Mouse (Mus musculus): ENCODE results near the gene Rab33b. TPM values are rescaled to one million over a fixed set of nuclear protein-coding genes. Genes with fewer than 3 reads are reported as not detected.
A peak's percentile ranks its signal among the peaks of the same experiment; 100 is the strongest.
"Not testable (repeated sequence)": the region's sequence is repeated elsewhere in the genome, so short reads cannot be mapped to it uniquely, and the experiment has no call there.

Rab33b gene
- 10 to 100 TPM in 2 of 4 experiments, 1 to 10 TPM in 2; 9.7 to 10.2 (median 10.0) TPM for total RNA-seq (2022)

GRCm38 (mm10) chr3:51483741-51484359, at the start of gene Rab33b:
TSS of gene Rab33b (plus strand) at chr3:51483920.
- DNase-seq (ENCODE audit: low spot score): peak; percentile 94

- not testable (repeated sequence) for DNase-seq (ENCODE audit: low spot score)
Observed at GRCm38 (mm10) chr3:51434364-51434763, 49.4 kb upstream of the Rab33b start.

- DNase-seq (ENCODE audit: low spot score): no peak
Observed at GRCm38 (mm10) chr3:51434871-51435595, 48.7 kb upstream of the Rab33b start.

- no peak for DNase-seq (ENCODE audit: low spot score)
Observed at GRCm38 (mm10) chr3:51468530-51468929, 15.2 kb upstream of the Rab33b start.

DNA sequence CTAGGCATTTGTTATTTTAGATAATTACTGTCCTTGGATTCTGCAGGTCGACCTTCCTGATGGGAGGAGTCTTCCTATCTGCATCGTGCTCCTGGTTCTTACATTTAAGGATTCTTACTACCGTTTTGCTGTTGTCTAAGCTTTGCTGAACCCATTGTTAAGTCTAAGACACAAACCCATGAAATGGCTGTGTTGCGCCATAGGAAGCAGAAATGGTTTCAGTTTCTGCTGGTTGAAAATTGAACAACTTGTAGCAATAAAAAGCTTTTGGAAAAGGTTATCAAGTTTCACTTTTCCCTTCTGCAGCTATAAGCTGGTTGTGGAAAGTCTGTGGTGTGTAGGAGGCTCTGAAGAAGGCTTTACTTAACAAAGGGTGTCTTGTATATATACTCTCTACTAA, 8.0 kb upstream of the Rab33b start:
- no peak for DNase-seq (ENCODE audit: low spot score)

DNA sequence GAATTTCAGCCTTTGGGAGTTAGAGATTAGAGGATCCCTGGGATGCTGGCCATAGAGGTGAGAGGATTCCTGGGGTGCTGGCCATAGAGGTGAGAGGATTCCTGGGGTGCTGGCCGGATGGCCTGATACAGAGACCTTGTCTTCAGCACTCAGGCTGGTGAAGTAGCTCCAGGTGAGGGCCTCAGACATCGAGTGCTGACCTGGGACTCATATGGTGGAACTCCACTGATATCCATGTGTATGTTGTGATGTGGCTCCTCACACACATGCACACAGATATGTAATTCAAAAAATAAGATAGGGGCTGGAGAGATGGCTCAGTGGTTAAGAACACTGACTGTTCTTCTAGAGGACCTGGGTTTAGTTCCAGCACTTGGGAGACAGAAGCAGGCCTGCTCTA, 3.8 kb upstream of the Rab33b start:
- no peak for DNase-seq (ENCODE audit: low spot score)

DNA sequence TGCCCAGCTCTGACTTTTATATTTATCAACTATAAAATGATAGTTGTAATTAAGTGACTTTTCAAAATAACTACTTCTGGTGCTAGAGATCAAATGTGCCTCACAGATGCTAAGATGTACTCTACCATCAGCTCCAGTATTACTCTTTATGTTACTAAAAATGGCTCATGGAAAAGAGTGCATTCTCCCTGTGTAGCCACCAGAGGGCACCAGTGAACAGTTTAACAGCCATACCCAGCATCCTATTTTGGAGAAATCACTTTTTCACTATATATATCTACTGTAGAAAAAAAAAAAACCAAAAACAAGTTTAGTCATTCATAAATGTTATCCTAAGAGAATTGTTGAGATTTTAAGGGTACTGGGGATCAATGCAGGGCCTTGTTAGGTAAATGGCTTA, 2.7 kb upstream of the Rab33b start:
- peak; percentile 33 for DNase-seq (ENCODE audit: low spot score)

GRCm38 (mm10) chr3:51481881-51482280, 1.8 kb upstream of the Rab33b start:
- DNase-seq (ENCODE audit: low spot score): no peak

- DNase-seq (ENCODE audit: low spot score): no peak
Observed at GRCm38 (mm10) chr3:51482781-51483180, 939 bp upstream of the Rab33b start.

DNA sequence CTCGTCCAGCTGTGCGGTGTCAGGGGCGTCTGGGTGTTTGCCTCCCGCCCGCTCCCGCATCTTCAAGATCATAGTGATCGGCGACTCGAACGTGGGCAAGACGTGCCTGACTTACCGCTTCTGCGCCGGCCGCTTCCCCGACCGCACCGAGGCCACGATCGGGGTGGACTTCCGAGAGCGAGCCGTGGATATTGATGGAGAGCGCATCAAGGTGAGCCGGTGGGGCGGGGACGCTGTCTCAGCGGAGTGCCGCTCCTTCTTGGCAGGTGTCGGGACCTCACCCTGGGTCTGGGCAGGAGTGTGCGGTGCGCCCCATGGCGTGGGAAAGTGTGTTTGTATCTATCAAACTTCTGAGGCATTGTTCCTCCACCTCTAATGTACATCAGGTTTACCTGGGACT, 650 bp downstream of the Rab33b start:
- no peak for DNase-seq (ENCODE audit: low spot score)

GRCm38 (mm10) chr3:51485347-51485746, 1.6 kb downstream of the Rab33b start:
- no peak for DNase-seq (ENCODE audit: low spot score)

DNA sequence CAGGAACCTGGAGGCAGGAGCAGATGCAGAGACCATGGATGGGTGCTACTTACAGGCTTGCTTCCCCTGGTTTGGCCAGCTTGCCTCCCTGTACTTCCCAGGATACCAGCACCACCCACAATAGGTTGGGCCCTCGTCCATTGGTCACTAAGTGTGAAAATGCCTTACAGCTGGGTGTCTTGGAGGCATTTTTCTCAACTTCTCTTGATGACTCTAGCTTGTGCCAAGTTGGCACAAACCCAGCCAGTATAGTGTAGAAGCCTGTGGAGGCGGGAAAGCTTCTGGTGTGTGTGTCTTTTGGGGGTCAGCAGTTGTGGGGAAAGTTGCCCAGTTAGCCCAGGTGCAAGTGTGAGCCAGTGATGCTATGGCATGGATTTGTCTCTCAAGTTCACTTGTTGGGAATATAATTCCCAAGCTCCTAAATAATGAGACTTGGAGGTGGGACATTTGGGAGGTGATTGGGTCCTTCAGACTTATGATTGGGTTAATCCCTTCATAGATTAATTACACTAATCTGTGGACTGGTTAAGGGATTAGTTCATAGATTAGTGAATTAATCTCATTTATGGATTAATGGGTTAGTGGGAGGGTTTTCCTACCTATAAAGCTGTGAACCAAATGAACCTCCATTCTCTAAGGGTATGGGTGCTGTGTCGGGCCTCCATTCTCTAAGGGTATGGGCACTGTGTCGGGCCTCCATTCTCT, 2.9 kb downstream of the Rab33b start:
- no peak for DNase-seq (ENCODE audit: low spot score)

DNA sequence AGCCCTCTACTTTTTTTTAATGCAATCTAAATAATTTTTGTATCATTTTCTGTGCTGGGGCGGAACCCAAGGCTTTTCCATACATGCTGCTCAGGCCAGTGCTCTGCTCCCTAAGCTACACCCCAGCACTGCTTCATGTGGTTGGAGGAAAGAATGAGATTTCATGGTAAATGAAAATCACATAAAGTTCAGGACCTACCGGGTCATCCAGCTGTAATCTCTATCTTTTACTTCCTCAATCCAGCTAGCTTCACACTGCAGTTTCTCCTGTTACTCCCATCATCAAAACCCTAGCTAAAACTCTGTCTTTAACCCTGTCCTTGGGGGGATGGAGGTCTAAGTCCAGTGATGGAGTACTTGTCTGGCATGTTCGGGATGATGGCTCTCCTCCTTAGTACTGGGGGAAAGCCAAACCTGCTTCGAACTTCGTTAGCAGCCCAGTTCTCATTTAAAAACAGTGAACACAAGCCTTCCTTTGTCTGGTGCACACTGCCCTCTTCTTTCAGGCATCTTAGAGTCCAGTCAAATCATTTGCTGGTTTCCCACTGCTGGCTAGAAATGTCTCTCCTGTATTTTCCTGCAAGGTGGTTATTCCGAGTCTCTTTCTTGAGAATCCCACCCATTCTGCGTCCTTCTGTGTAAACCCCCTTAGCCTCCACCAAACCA, 6.5 kb downstream of the Rab33b start:
- DNase-seq (ENCODE audit: low spot score): no peak

DNA sequence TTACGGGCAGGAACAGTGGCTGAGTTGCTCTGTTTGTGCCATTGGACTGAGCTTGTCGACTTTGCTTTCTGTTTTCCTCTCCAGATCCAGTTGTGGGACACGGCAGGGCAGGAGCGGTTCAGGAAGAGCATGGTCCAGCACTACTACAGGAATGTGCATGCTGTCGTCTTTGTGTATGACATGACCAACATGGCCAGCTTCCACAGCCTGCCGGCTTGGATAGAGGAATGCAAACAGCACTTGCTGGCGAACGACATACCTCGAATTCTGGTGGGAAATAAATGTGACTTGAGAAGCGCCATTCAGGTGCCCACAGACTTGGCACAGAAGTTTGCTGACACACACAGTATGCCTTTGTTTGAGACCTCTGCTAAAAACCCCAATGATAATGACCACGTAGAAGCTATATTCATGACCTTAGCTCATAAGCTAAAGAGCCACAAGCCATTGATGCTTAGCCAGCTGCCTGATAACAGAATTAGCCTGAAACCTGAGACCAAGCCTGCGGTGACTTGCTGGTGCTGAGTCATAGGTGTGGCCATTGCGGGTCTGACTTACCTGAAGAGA, 9.6 kb downstream of the Rab33b start:
- peak; percentile 34 for DNase-seq (ENCODE audit: low spot score)

- DNase-seq (ENCODE audit: low spot score): no peak
Observed at GRCm38 (mm10) chr3:51494466-51494865, 10.7 kb downstream of the Rab33b start.

DNA sequence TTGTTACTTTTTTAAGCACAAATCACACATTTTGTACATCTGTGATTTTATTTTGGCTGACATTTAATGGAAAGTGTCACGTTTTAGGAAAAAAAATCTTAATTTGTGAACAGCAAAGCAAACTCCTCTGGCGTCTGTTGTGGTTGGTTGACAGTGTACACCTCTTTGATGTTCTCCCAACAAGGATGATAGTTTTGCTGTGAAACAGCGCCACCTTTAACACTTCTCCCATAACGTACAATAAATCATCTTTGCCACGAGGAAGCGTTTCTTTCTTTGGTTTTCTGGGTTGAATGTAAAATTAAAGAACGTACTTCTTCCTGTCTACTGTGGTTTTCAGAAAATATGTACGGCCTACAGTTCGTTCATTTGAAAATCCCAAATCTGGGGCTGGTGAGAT, 11.9 kb downstream of the Rab33b start:
- DNase-seq (ENCODE audit: low spot score): no peak

GRCm38 (mm10) chr3:51497978-51498377, 14.3 kb downstream of the Rab33b start:
- no peak for DNase-seq (ENCODE audit: low spot score)

GRCm38 (mm10) chr3:51498659-51499058, 14.9 kb downstream of the Rab33b start:
- peak; percentile 28 for DNase-seq (ENCODE audit: low spot score)

- no peak for DNase-seq (ENCODE audit: low spot score)
Observed at GRCm38 (mm10) chr3:51499876-51500275, 16.2 kb downstream of the Rab33b start.

GRCm38 (mm10) chr3:51504385-51504952, 20.7 kb downstream of the Rab33b start:
- DNase-seq (ENCODE audit: low spot score): no peak

GRCm38 (mm10) chr3:51505465-51505864, 21.7 kb downstream of the Rab33b start:
- no peak for DNase-seq (ENCODE audit: low spot score)

DNA sequence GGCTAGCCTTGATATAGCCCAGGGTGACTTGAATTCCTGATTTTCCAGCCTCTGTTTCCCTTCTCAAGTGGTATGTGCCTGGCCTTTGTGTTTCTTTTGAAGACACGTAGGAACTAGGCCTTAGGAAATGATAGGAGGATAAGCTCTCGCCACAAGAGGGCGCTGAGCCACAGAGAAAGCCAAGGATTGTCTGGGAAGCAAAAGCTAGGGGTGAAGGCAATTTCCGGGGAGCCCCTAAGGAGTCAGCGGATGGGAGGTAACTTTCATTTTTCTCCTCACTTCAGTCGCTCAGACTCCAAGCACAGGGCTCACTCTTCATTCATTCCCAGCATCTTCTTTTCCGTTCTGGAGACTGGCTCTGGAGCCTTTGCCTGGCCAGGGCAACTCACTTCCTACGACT, 27.2 kb downstream of the Rab33b start:
- peak; percentile 81 for DNase-seq (ENCODE audit: low spot score)
